Mouse (Mus musculus): ENCODE results near the gene Ston2. TPM values are rescaled to one million over a fixed set of nuclear protein-coding genes. Genes with fewer than 3 reads are reported as not detected.

Gene Ston2
- total and polyA plus RNA-seq, 3 experiments, result 33.4 to 110 (median 74.5) TPM

DNA sequence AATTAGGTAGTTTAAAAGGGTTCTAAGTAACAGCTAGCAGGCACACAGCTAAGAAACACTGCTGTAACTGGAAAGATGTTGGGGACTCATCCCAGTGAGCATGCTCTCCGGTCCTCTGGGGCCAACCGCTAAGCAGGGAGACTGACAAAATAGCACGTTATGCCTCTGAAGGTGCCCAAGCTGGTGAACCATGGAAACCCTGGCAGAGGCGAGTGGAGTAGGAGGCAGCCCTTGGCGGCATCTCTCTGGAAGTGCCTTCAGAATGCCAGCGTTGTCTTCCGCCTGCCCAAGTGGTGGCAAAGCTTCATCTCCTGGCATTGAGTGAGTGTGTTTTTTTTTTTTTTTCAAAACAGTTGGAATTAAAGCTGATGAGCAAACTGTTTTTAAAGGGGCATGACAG lies 115.7 kb downstream of the Ston2 start:
- TF ChIP-seq GATA2 (IDR thresholded peaks at IDR 0.05; ENCODE audit: borderline replicate concordance, low read depth, low read length) (no peak), POLR2AphosphoS5 (IDR thresholded peaks at IDR 0.05; ENCODE audit: insufficient replicate concordance, low read depth, low read length) (no peak), GATA1 (IDR thresholded peaks at IDR 0.05; ENCODE audit: borderline replicate concordance, low read length) (no peak), CTCF (IDR thresholded peaks at IDR 0.05; ENCODE audit: low read depth, low read length) (no peak), TAL1 (conservative IDR thresholded peaks at IDR 0.05; ENCODE audit: low read depth, low read length) (no peak)
- H3K36me3 ChIP-seq (replicated peaks), result peaks cover 27% of the 10 kb centered on the region
- H3K4me3 ChIP-seq (ENCODE audit: low read depth, low read length), result no peak overlapping the region
- H3K9me3 ChIP-seq (replicated peaks), result no peaks in the 10 kb centered on the region
- DNase-seq (ENCODE audit: low spot score) (no peak), ATAC-seq (ENCODE audit: extremely low read depth, insufficient number of reproducible peaks, low FRiP score, poor library complexity, severe bottlenecking) (no peak)
- no peaks in the 10 kb centered on the region for H3K27me3 ChIP-seq (ENCODE audit: insufficient read depth, low read length)
- H3K4me1 ChIP-seq (ENCODE audit: insufficient read depth, low read depth, low read length), result peaks cover 10% of the 10 kb centered on the region

- H3K4me3 ChIP-seq (ENCODE audit: low read depth, low read length), result no peak overlapping the region
- no peak for DNase-seq (ENCODE audit: low spot score)
- no peaks in the 10 kb centered on the region for H3K9me3 ChIP-seq (replicated peaks)
- H3K36me3 ChIP-seq (replicated peaks), result peaks cover 32% of the 10 kb centered on the region
- H3K27me3 ChIP-seq (ENCODE audit: insufficient read depth, low read length), result no peaks in the 10 kb centered on the region
- TF ChIP-seq POLR2AphosphoS5 (IDR thresholded peaks at IDR 0.05; ENCODE audit: insufficient replicate concordance, low read depth, low read length), result no peak
- no peak for TF ChIP-seq CTCF (IDR thresholded peaks at IDR 0.05; ENCODE audit: low read depth, low read length)
- no peak for TF ChIP-seq GATA1 (IDR thresholded peaks at IDR 0.05; ENCODE audit: borderline replicate concordance, low read length)
- no peak for TF ChIP-seq TAL1 (conservative IDR thresholded peaks at IDR 0.05; ENCODE audit: low read depth, low read length)
- no peak for TF ChIP-seq GATA2 (IDR thresholded peaks at IDR 0.05; ENCODE audit: borderline replicate concordance, low read depth, low read length)
- H3K4me1 ChIP-seq (ENCODE audit: insufficient read depth, low read depth, low read length), result peaks cover 20% of the 10 kb centered on the region
- ATAC-seq (ENCODE audit: extremely low read depth, insufficient number of reproducible peaks, low FRiP score, poor library complexity, severe bottlenecking), result peak; percentile 50
Observed at GRCm38 (mm10) chr12:91668529-91669245, 119.5 kb downstream of the Ston2 start.

- no peaks in the 10 kb centered on the region for H3K27me3 ChIP-seq (ENCODE audit: insufficient read depth, low read length)
- peaks cover 20% of the 10 kb centered on the region for H3K4me1 ChIP-seq (ENCODE audit: insufficient read depth, low read depth, low read length)
- peaks cover 30% of the 10 kb centered on the region for H3K36me3 ChIP-seq (replicated peaks)
- H3K4me3 ChIP-seq (ENCODE audit: low read depth, low read length), result no peak overlapping the region
- TF ChIP-seq GATA1 (IDR thresholded peaks at IDR 0.05; ENCODE audit: borderline replicate concordance, low read length), result no peak
- TF ChIP-seq POLR2AphosphoS5 (IDR thresholded peaks at IDR 0.05; ENCODE audit: insufficient replicate concordance, low read depth, low read length), result no peak
- TF ChIP-seq TAL1 (conservative IDR thresholded peaks at IDR 0.05; ENCODE audit: low read depth, low read length), result no peak
- TF ChIP-seq CTCF (IDR thresholded peaks at IDR 0.05; ENCODE audit: low read depth, low read length), result no peak
- no peak for TF ChIP-seq GATA2 (IDR thresholded peaks at IDR 0.05; ENCODE audit: borderline replicate concordance, low read depth, low read length)
- DNase-seq (ENCODE audit: low spot score) (no peak), ATAC-seq (ENCODE audit: extremely low read depth, insufficient number of reproducible peaks, low FRiP score, poor library complexity, severe bottlenecking) (no peak)
- no peaks in the 10 kb centered on the region for H3K9me3 ChIP-seq (replicated peaks)
Observed at GRCm38 (mm10) chr12:91667741-91668140, 120.4 kb downstream of the Ston2 start.

- TF ChIP-seq TAL1 (conservative IDR thresholded peaks at IDR 0.05; ENCODE audit: low read depth, low read length) (no peak), GATA1 (IDR thresholded peaks at IDR 0.05; ENCODE audit: borderline replicate concordance, low read length) (no peak), CTCF (IDR thresholded peaks at IDR 0.05; ENCODE audit: low read depth, low read length) (no peak), GATA2 (IDR thresholded peaks at IDR 0.05; ENCODE audit: borderline replicate concordance, low read depth, low read length) (no peak)
- H3K9me3 ChIP-seq (replicated peaks), result no peaks in the 10 kb centered on the region
- peaks cover 30% of the 10 kb centered on the region for H3K36me3 ChIP-seq (replicated peaks)
- no peak overlapping the region for H3K4me3 ChIP-seq (ENCODE audit: low read depth, low read length)
- no peak for ATAC-seq (ENCODE audit: extremely low read depth, insufficient number of reproducible peaks, low FRiP score, poor library complexity, severe bottlenecking)
- no peak for DNase-seq (ENCODE audit: low spot score)
- H3K4me1 ChIP-seq (ENCODE audit: insufficient read depth, low read depth, low read length), result peaks cover 20% of the 10 kb centered on the region
- no peaks in the 10 kb centered on the region for H3K27me3 ChIP-seq (ENCODE audit: insufficient read depth, low read length)
Observed at GRCm38 (mm10) chr12:91666607-91667006, 121.6 kb downstream of the Ston2 start.

DNA sequence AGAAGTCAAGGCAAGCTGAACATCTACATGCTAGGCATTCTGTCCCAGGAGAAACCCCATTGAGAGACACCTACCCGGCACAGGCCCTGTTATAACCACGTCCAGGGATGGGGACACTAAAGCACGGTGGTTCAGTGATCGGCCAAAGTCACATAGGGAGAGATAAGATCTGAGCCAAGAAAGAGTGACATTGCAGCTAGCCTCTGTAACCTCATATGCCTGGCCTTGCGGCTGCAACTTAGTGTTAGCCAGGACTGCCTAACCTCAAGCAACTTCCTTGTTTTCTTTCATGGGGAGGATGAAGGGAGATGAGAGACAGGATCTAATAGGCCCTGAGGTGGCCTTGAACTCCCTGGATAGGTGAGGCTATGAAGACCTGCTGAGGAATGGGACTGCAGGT lies 122.8 kb downstream of the Ston2 start:
- ATAC-seq (ENCODE audit: extremely low read depth, insufficient number of reproducible peaks, low FRiP score, poor library complexity, severe bottlenecking) (no peak), DNase-seq (ENCODE audit: low spot score) (no peak)
- H3K27me3 ChIP-seq (ENCODE audit: insufficient read depth, low read length), result no peaks in the 10 kb centered on the region
- H3K4me1 ChIP-seq (ENCODE audit: insufficient read depth, low read depth, low read length), result peaks cover 20% of the 10 kb centered on the region
- no peak for TF ChIP-seq POLR2AphosphoS5 (IDR thresholded peaks at IDR 0.05; ENCODE audit: insufficient replicate concordance, low read depth, low read length)
- TF ChIP-seq GATA2 (IDR thresholded peaks at IDR 0.05; ENCODE audit: borderline replicate concordance, low read depth, low read length), result no peak
- TF ChIP-seq TAL1 (conservative IDR thresholded peaks at IDR 0.05; ENCODE audit: low read depth, low read length), result no peak
- no peak for TF ChIP-seq GATA1 (IDR thresholded peaks at IDR 0.05; ENCODE audit: borderline replicate concordance, low read length)
- TF ChIP-seq CTCF (IDR thresholded peaks at IDR 0.05; ENCODE audit: low read depth, low read length), result no peak
- H3K9me3 ChIP-seq (replicated peaks), result no peaks in the 10 kb centered on the region
- peaks cover 30% of the 10 kb centered on the region for H3K36me3 ChIP-seq (replicated peaks)
- no peak overlapping the region for H3K4me3 ChIP-seq (ENCODE audit: low read depth, low read length)

- no peak for DNase-seq (ENCODE audit: low spot score)
- no peak for ATAC-seq (ENCODE audit: extremely low read depth, insufficient number of reproducible peaks, low FRiP score, poor library complexity, severe bottlenecking)
- H3K4me3 ChIP-seq (ENCODE audit: low read depth, low read length), result no peak overlapping the region
- H3K36me3 ChIP-seq (replicated peaks), result peaks cover 30% of the 10 kb centered on the region
- H3K27me3 ChIP-seq (ENCODE audit: insufficient read depth, low read length), result no peaks in the 10 kb centered on the region
- H3K4me1 ChIP-seq (ENCODE audit: insufficient read depth, low read depth, low read length), result peaks cover 15% of the 10 kb centered on the region
- no peaks in the 10 kb centered on the region for H3K9me3 ChIP-seq (replicated peaks)
- TF ChIP-seq TAL1 (conservative IDR thresholded peaks at IDR 0.05; ENCODE audit: low read depth, low read length) (no peak), GATA2 (IDR thresholded peaks at IDR 0.05; ENCODE audit: borderline replicate concordance, low read depth, low read length) (no peak), CTCF (IDR thresholded peaks at IDR 0.05; ENCODE audit: low read depth, low read length) (no peak), GATA1 (IDR thresholded peaks at IDR 0.05; ENCODE audit: borderline replicate concordance, low read length) (no peak), POLR2AphosphoS5 (IDR thresholded peaks at IDR 0.05; ENCODE audit: insufficient replicate concordance, low read depth, low read length) (no peak)
Observed at GRCm38 (mm10) chr12:91663260-91663659, 124.9 kb downstream of the Ston2 start.

All from G1E (cell line).